Comparison of ENCODE assay signal across 9 mouse cellular contexts in genomic region chr10:61146119-61146806, GRCm38 (mm10). TPM values are rescaled to one million over a fixed set of nuclear protein-coding genes. Genes with fewer than 3 reads are reported as not detected.
A peak's percentile ranks its signal among the peaks of the same experiment; 100 is the strongest.
DNase-seq lines count a peak whose midpoint lies in the region; ATAC-seq and TF ChIP-seq lines count a peak whose summit lies in the region.
"Had no signal": no experiment of that assay in that cellular context is flagged by ENCODE, and none has a peak within 500 bp of the region (broad histone marks: within the 10 kb centered on the region; RNA-seq: fewer than 3 reads in every experiment).

No protein-coding gene starts in this region.

- H3K36me3 ChIP-seq in limb, embryonic 15.5 days: 0 out of 2 replicates have a peak, but pooled peaks cover 2% of the 10 kb centered on the region
- no peaks in the 10 kb centered on the region for H3K36me3 ChIP-seq in midbrain, postnatal 0 days (ENCODE audit: insufficient read depth, low read length)
- H3K36me3 ChIP-seq: G1E had no signal

- no peak for TF ChIP-seq CTCF in midbrain, postnatal 0 days (IDR thresholded peaks at IDR 0.05)

- peak; percentile 38 for DNase-seq in layer of hippocampus, adult 11-12 months (ENCODE audit: low spot score)
- no peak for DNase-seq in layer of hippocampus, adult 9-10 months (ENCODE audit: low spot score)
- DNase-seq in embryo, embryonic 9.5 days (ENCODE audit: extremely low spot score): peak; percentile 63
- peak; percentile 96 for DNase-seq in heart, adult 11 months
- peak; percentile 27 for DNase-seq in kidney, adult 11 months
- peak; percentile 54 for DNase-seq in midbrain, postnatal 0 days (ENCODE audit: low spot score)
- DNase-seq in spleen, postnatal 10 days (ENCODE audit: low spot score in 2 of 2): peak; percentile 57 to 74

- peak; percentile 30 for ATAC-seq in limb, embryonic 15.5 days (ENCODE audit: insufficient number of reproducible peaks, low FRiP score, low TSS enrichment, low read depth)
- ATAC-seq in midbrain, postnatal 0 days (ENCODE audit: low FRiP score): peak; percentile 68

- WGBS in limb, embryonic 15.5 days: 0% methylated on average over 52 of the region's 53 CpGs
- WGBS in midbrain, postnatal 0 days: 0% methylated on average over 30 of the region's 53 CpGs

- H3K4me3 ChIP-seq in limb, embryonic 15.5 days: peak overlapping the region; percentile 90
- H3K4me3 ChIP-seq in midbrain, postnatal 0 days (ENCODE audit: low read depth, low read length): peak overlapping the region; percentile 83

- peak overlapping the region; percentile 94 for H3K9ac ChIP-seq in limb, embryonic 15.5 days
- peak overlapping the region; percentile 87 for H3K9ac ChIP-seq in midbrain, postnatal 0 days (replicated peaks; ENCODE audit: low read length, poor library complexity, severe bottlenecking)

- peaks cover 11% of the 10 kb centered on the region for H3K4me1 ChIP-seq in limb, embryonic 15.5 days
- no peaks in the 10 kb centered on the region for H3K4me1 ChIP-seq in midbrain, postnatal 0 days (ENCODE audit: insufficient read depth, low read length)

- H3K27ac ChIP-seq in limb, embryonic 15.5 days: peak overlapping the region; percentile 97
- peak overlapping the region; percentile 90 for H3K27ac ChIP-seq in midbrain, postnatal 0 days (ENCODE audit: low read depth, low read length)

- H3K4me2 ChIP-seq in limb, embryonic 15.5 days: peak overlapping the region; percentile 95
- peak overlapping the region; percentile 89 for H3K4me2 ChIP-seq in midbrain, postnatal 0 days (ENCODE audit: low read depth, low read length, poor library complexity, severe bottlenecking)

- H3K9me3 ChIP-seq in limb, embryonic 15.5 days: no peaks in the 10 kb centered on the region
- H3K9me3 ChIP-seq in midbrain, postnatal 0 days (ENCODE audit: low read length): no peaks in the 10 kb centered on the region

- H3K27me3 ChIP-seq in limb, embryonic 15.5 days: no peaks in the 10 kb centered on the region
- H3K27me3 ChIP-seq in midbrain, postnatal 0 days (ENCODE audit: insufficient read depth, low read length): no peaks in the 10 kb centered on the region

RNA-seq across cellular contexts. Expression of gene Sgpl1, which starts 1.2 kb away (rescaled TPM):
- polyA plus RNA-seq in limb, embryonic 15.5 days (2015; fragmentation: Nextera tagmentation; extraction: Ambion mirVana): 67.8 and 68.3 TPM in 2 replicates
- 43.9 and 51.8 TPM in 2 replicates for total RNA-seq in midbrain, postnatal 0 days (2014; rRNA removed)
- polyA plus RNA-seq in midbrain, postnatal 0 days (2015; fragmentation: Nextera tagmentation; extraction: Ambion mirVana): 30.1 and 30.5 TPM in 2 replicates
- polyA plus RNA-seq: G1E had no signal

RNA-seq across cellular contexts. Expression of gene Tbata, which starts 25.5 kb away (rescaled TPM):
- 0.19 and 0.42 TPM in 2 replicates for polyA plus RNA-seq in limb, embryonic 15.5 days (2015; fragmentation: Nextera tagmentation; extraction: Ambion mirVana)
- 0.11 TPM in 1 of 2 replicates, not detected in the other for total RNA-seq in midbrain, postnatal 0 days (2014; rRNA removed)
- 0.11 TPM in 1 of 2 replicates, not detected in the other for polyA plus RNA-seq in midbrain, postnatal 0 days (2015; fragmentation: Nextera tagmentation; extraction: Ambion mirVana)
- total RNA-seq: G1E had no signal
- polyA plus RNA-seq: G1E had no signal

RNA-seq across cellular contexts. Expression of gene Pcbd1, which starts 57.1 kb away (rescaled TPM):
- 11.1 and 15.8 TPM in 2 replicates for polyA plus RNA-seq in limb, embryonic 15.5 days (2015; fragmentation: Nextera tagmentation; extraction: Ambion mirVana)
- total RNA-seq in midbrain, postnatal 0 days (2014; rRNA removed): 15.6 and 30.3 TPM in 2 replicates
- 73.1 and 74.8 TPM in 2 replicates for polyA plus RNA-seq in midbrain, postnatal 0 days (2015; fragmentation: Nextera tagmentation; extraction: Ambion mirVana)
- total RNA-seq: G1E had no signal
- polyA plus RNA-seq: G1E had no signal
